Mouse (Mus musculus) myocyte (in vitro differentiated cells): Measurements from ENCODE around the gene Vmn1r94. TPM values are rescaled to one million over a fixed set of nuclear protein-coding genes. Genes with fewer than 3 reads are reported as not detected.
"Not testable (repeated sequence)": the region's sequence is repeated elsewhere in the genome, so short reads cannot be mapped to it uniquely, and the experiment has no call there.

ENCODE experiments used
- H3K27me3 ChIP-seq: one replicate; pipeline ENCODE4 v1.6.1; 2011; ENCODE audit not compliant: control insufficient read depth, insufficient read depth, insufficient read length
- H3K36me3 ChIP-seq: one replicate; pipeline ENCODE4 v1.6.1; 2011; ENCODE audit not compliant: control insufficient read depth, insufficient read depth
- H3K4me2 ChIP-seq: one replicate; pipeline ENCODE4 v1.6.1; 2011; ENCODE audit warnings: low read depth, control low read depth
- H3K4me3 ChIP-seq: one replicate; pipeline ENCODE4 v1.5.1; 2011; ENCODE audit warnings: mild to moderate bottlenecking, control low read depth, moderate library complexity
- H3K79me2 ChIP-seq: one replicate; pipeline ENCODE4 v1.6.1; 2011; ENCODE audit not compliant: control insufficient read depth, insufficient read depth
- H3ac ChIP-seq: one replicate; pipeline ENCODE4 v1.6.1; 2011; ENCODE audit not compliant: control insufficient read depth, insufficient read length
- polyA plus RNA-seq: library from polyadenylated mRNA; unstranded; fragments of >200 nt; fragmentation: generic; extraction: Trizol; gene quantifications from one replicate; pipeline ENCODE4 v1.2.1, GENCODE M21; 2012; ENCODE audit warnings: missing spikeins

The Vmn1r94 gene
- not detected for polyA plus RNA-seq

GRCm38 (mm10) chr7:20168277-20168676 lies at the start of gene Vmn1r94:
Vmn1r94 (minus strand) TSS chr7:20168377.
- not testable (repeated sequence) for H3K4me2 ChIP-seq, H3K36me3 ChIP-seq, H3K27me3 ChIP-seq, H3K4me3 ChIP-seq, H3K79me2 ChIP-seq, H3ac ChIP-seq

GRCm38 (mm10) chr7:20205507-20205906 lies 37.3 kb upstream of the Vmn1r94 start, which contains the start of gene Gm6164:
Gm6164 (minus strand) TSS chr7:20205607.
- H3ac ChIP-seq, H3K36me3 ChIP-seq, H3K4me2 ChIP-seq, H3K79me2 ChIP-seq, H3K27me3 ChIP-seq, H3K4me3 ChIP-seq: not testable (repeated sequence)

- H3K4me2 ChIP-seq, H3K27me3 ChIP-seq, H3ac ChIP-seq, H3K79me2 ChIP-seq, H3K36me3 ChIP-seq, H3K4me3 ChIP-seq: not testable (repeated sequence)
Observed at GRCm38 (mm10) chr7:20193410-20193809, 25.2 kb upstream of the Vmn1r94 start, which contains the start of gene Vmn1r95. Vmn1r95 (plus strand) TSS chr7:20193710.

- not testable (repeated sequence) for H3K79me2 ChIP-seq, H3ac ChIP-seq, H3K4me2 ChIP-seq, H3K27me3 ChIP-seq, H3K36me3 ChIP-seq, H3K4me3 ChIP-seq
Observed at GRCm38 (mm10) chr7:20138988-20139387, 29.2 kb downstream of the Vmn1r94 start, which contains the start of gene Vmn1r93. Vmn1r93 (minus strand) TSS chr7:20139088.

- H3K79me2 ChIP-seq, H3K4me2 ChIP-seq, H3ac ChIP-seq, H3K36me3 ChIP-seq, H3K27me3 ChIP-seq, H3K4me3 ChIP-seq: not testable (repeated sequence)
Observed at GRCm38 (mm10) chr7:20122479-20122878, 45.7 kb downstream of the Vmn1r94 start, which contains the start of gene Gm16442. Gm16442 (minus strand) TSS chr7:20122579.

Other genes with a start within 250 kb of the Vmn1r94 start
- 39.7 TPM for gene Pvr, start 247.2 kb downstream of the Vmn1r94 start, polyA plus RNA-seq
- gene Igsf23, start 217.6 kb downstream of the Vmn1r94 start, polyA plus RNA-seq, result 0.11 TPM
- gene Ceacam20, start 203.0 kb downstream of the Vmn1r94 start, polyA plus RNA-seq, result not detected
- not detected for gene Nlrp9b, start 176.9 kb downstream of the Vmn1r94 start, polyA plus RNA-seq
- gene Vmn1r91, start 68.7 kb downstream of the Vmn1r94 start, polyA plus RNA-seq, result not detected
- not detected for gene Gm16442, start 45.8 kb downstream of the Vmn1r94 start, polyA plus RNA-seq
- not detected for gene Vmn1r93, start 29.3 kb downstream of the Vmn1r94 start, polyA plus RNA-seq
- gene Vmn1r95, start 25.3 kb upstream of the Vmn1r94 start, polyA plus RNA-seq, result not detected
- not detected for gene Gm6164, start 37.2 kb upstream of the Vmn1r94 start, polyA plus RNA-seq
- gene Gm4498, start 65.5 kb upstream of the Vmn1r94 start, polyA plus RNA-seq, result not detected
- not detected for gene Gm5890, start 94.5 kb upstream of the Vmn1r94 start, polyA plus RNA-seq
- gene Gm4133, start 165.7 kb upstream of the Vmn1r94 start, polyA plus RNA-seq, result not detected
- gene Gm5728, start 207.0 kb upstream of the Vmn1r94 start, polyA plus RNA-seq, result not detected
- gene Vmn1r100, start 249.6 kb upstream of the Vmn1r94 start, polyA plus RNA-seq, result not detected